Mouse (Mus musculus) MEL (cell line): ENCODE data around the gene Thbs3. TPM values are rescaled to one million over a fixed set of nuclear protein-coding genes. Genes with fewer than 3 reads are reported as not detected.

ENCODE experiments used
- DNase-seq: peaks from one replicate; pipeline ENCODE4 v3.0.0; 2011; ENCODE audit warnings: low read depth, low spot score
- H3K27ac ChIP-seq: 2 replicates; pipeline ENCODE4 v1.5.1; 2012; ENCODE audit warnings: low read depth, mild to moderate bottlenecking, control low read depth, low read length, moderate library complexity; ENCODE audit not compliant: control insufficient read depth
- H3K27me3 ChIP-seq, 2 experiments: fragments of 150-350 bp in 1 of 2; sonication (generic) in 1 of 2; 2 replicates each; pipeline ENCODE4 v1.6.1; 2012; ENCODE audit warnings: low read length in 2 of 2, mild to moderate bottlenecking in 2 of 2, improper control_type of control experiment in 1 of 2, moderate library complexity in 1 of 2; ENCODE audit not compliant: insufficient read depth in 2 of 2, control insufficient read depth in 1 of 2
- H3K36me3 ChIP-seq, 2 experiments: 2 replicates each; pipeline ENCODE4 v1.6.1; 2012 to 2014; ENCODE audit warnings: low read length in 2 of 2, improper control_type of control experiment in 1 of 2, inconsistent platforms in 1 of 2, mild to moderate bottlenecking in 1 of 2; ENCODE audit not compliant: insufficient read depth in 2 of 2, control insufficient read depth in 1 of 2
- H3K4me1 ChIP-seq, 2 experiments: fragments of 150-350 bp in 1 of 2; sonication (generic) in 1 of 2; 2 replicates each; pipeline ENCODE4 v1.6.1; 2012; ENCODE audit warnings: low read length in 2 of 2, improper control_type of control experiment in 1 of 2, mild to moderate bottlenecking in 1 of 2; ENCODE audit not compliant: insufficient read depth in 2 of 2, control insufficient read depth in 1 of 2
- H3K4me3 ChIP-seq, 2 experiments: fragments of 150-350 bp in 1 of 2; sonication (generic) in 1 of 2; 2 replicates each; pipeline ENCODE4 v1.5.1; 2012; ENCODE audit warnings: low read depth in 2 of 2, low read length in 2 of 2, mild to moderate bottlenecking in 2 of 2, moderate library complexity in 2 of 2, control low read depth in 1 of 2, improper control_type of control experiment in 1 of 2; ENCODE audit not compliant: control insufficient read depth in 1 of 2, insufficient read depth in 1 of 2
- H3K79me2 ChIP-seq: 2 replicates; pipeline ENCODE4 v1.6.1; 2012; ENCODE audit warnings: mild to moderate bottlenecking, low read length, moderate library complexity; ENCODE audit not compliant: control insufficient read depth, poor library complexity, insufficient read depth
- H3K9ac ChIP-seq: 2 replicates; pipeline ENCODE4 v1.6.1; 2012; ENCODE audit warnings: low read depth, mild to moderate bottlenecking, control low read depth, low read length, moderate library complexity; ENCODE audit not compliant: control insufficient read depth, poor library complexity, severe bottlenecking
- H3K9me3 ChIP-seq: fragments of 150-350 bp; sonication (generic); replicated peaks from 2 replicates; pipeline ENCODE4 v1.6.1; 2012; ENCODE audit warnings: mild to moderate bottlenecking, low read length, improper control_type of control experiment, moderate library complexity; ENCODE audit not compliant: insufficient read depth
- BHLHE40 ChIP-seq: IDR thresholded peaks from 2 replicates; pipeline ENCODE4 v1.6.1; 2012; ENCODE audit warnings: low read depth, mild to moderate bottlenecking, inconsistent platforms, low read length, improper control_type of control experiment, borderline replicate concordance
- CTCF ChIP-seq, 3 experiments: IDR thresholded peaks in 2 of 3; conservative IDR thresholded peaks in 1 of 3; 2 replicates each; pipeline ENCODE4 v1.5.1; 2011 to 2012; ENCODE audit warnings: low read length in 3 of 3, low read depth in 2 of 3, mild to moderate bottlenecking in 2 of 3, improper control_type of control experiment in 1 of 3, inconsistent platforms in 1 of 3, mixed read lengths in 1 of 3, moderate library complexity in 1 of 3; ENCODE audit not compliant: control insufficient read depth in 1 of 3, insufficient read depth in 1 of 3, poor library complexity in 1 of 3, severe bottlenecking in 1 of 3
- E2F4 ChIP-seq: IDR thresholded peaks from 2 replicates; pipeline ENCODE4 v1.6.1; 2011; ENCODE audit warnings: low read depth, low read length, improper control_type of control experiment, borderline replicate concordance
- ELF1 ChIP-seq: IDR thresholded peaks from 2 replicates; pipeline ENCODE4 v1.6.1; 2014; ENCODE audit warnings: low read depth, mild to moderate bottlenecking, inconsistent platforms, low read length, improper control_type of control experiment, moderate library complexity
- EP300 ChIP-seq, 2 experiments: IDR thresholded peaks; 2 replicates each; pipeline ENCODE4 v1.6.1; 2011; ENCODE audit warnings: improper control_type of control experiment in 2 of 2, low read length in 2 of 2, low read depth in 1 of 2, mild to moderate bottlenecking in 1 of 2
- ETS1 ChIP-seq: IDR thresholded peaks from 2 replicates; pipeline ENCODE4 v1.6.1; 2012; ENCODE audit warnings: low read depth, mild to moderate bottlenecking, inconsistent platforms, low read length, improper control_type of control experiment, moderate library complexity
- GABPA ChIP-seq: IDR thresholded peaks from 2 replicates; pipeline ENCODE4 v1.6.1; 2012; ENCODE audit warnings: low read depth, mild to moderate bottlenecking, inconsistent platforms, low read length, improper control_type of control experiment, moderate library complexity
- GATA1 ChIP-seq: IDR thresholded peaks from 2 replicates; pipeline ENCODE4 v1.6.1; 2011; ENCODE audit warnings: low read depth, low read length, improper control_type of control experiment
- MAX ChIP-seq: IDR thresholded peaks from 2 replicates; pipeline ENCODE4 v1.6.1; 2011; ENCODE audit warnings: low read length, improper control_type of control experiment
- MEF2A ChIP-seq: IDR thresholded peaks from 2 replicates; pipeline ENCODE4 v1.6.1; 2014; ENCODE audit warnings: low read depth, mild to moderate bottlenecking, inconsistent platforms, low read length, improper control_type of control experiment; ENCODE audit not compliant: poor library complexity, insufficient replicate concordance, severe bottlenecking; ENCODE audit errors: extremely low read depth
- MYB ChIP-seq: IDR thresholded peaks from 2 replicates; pipeline ENCODE4 v1.6.1; 2011; ENCODE audit warnings: mild to moderate bottlenecking, low read depth, low read length, improper control_type of control experiment
- MYC ChIP-seq: IDR thresholded peaks from 2 replicates; pipeline ENCODE4 v1.6.1; 2011; ENCODE audit warnings: low read depth, mild to moderate bottlenecking, low read length, improper control_type of control experiment, moderate library complexity
- NRF1 ChIP-seq: IDR thresholded peaks from 2 replicates; pipeline ENCODE4 v1.6.1; 2014; ENCODE audit warnings: low read depth, mild to moderate bottlenecking, inconsistent platforms, low read length, improper control_type of control experiment, moderate library complexity; ENCODE audit not compliant: poor library complexity, insufficient read depth, severe bottlenecking
- POLR2A ChIP-seq, 2 experiments: IDR thresholded peaks; 2 replicates each; pipeline ENCODE4 v1.6.1; 2011 to 2012; ENCODE audit warnings: low read length in 2 of 2, mild to moderate bottlenecking in 2 of 2, control low read depth in 1 of 2, improper control_type of control experiment in 1 of 2, low read depth in 1 of 2, moderate library complexity in 1 of 2; ENCODE audit not compliant: control insufficient read depth in 1 of 2, insufficient read depth in 1 of 2, poor library complexity in 1 of 2
- POLR2AphosphoS2 ChIP-seq: IDR thresholded peaks from 2 replicates; pipeline ENCODE4 v1.6.1; 2011; ENCODE audit warnings: low read length, improper control_type of control experiment
- POLR2AphosphoS5 ChIP-seq: IDR thresholded peaks from 2 replicates; pipeline ENCODE4 v1.6.1; 2012; ENCODE audit warnings: low read depth, borderline replicate concordance, mild to moderate bottlenecking, inconsistent platforms, low read length, moderate library complexity, mixed read lengths
- RAD21 ChIP-seq: IDR thresholded peaks from 2 replicates; pipeline ENCODE4 v1.6.1; 2011; ENCODE audit warnings: mild to moderate bottlenecking, low read depth, low read length, improper control_type of control experiment
- SMC3 ChIP-seq: IDR thresholded peaks from 2 replicates; pipeline ENCODE4 v1.6.1; 2011; ENCODE audit warnings: low read depth, low read length, improper control_type of control experiment
- TBP ChIP-seq: IDR thresholded peaks from 2 replicates; pipeline ENCODE4 v1.8.0; 2011; ENCODE audit warnings: low read depth, low read length, improper control_type of control experiment
- TCF12 ChIP-seq: IDR thresholded peaks from 2 replicates; pipeline ENCODE4 v1.6.1; 2014; ENCODE audit warnings: low read depth, mild to moderate bottlenecking, inconsistent platforms, low read length, improper control_type of control experiment, moderate library complexity
- USF1 ChIP-seq: IDR thresholded peaks from 2 replicates; pipeline ENCODE4 v1.6.1; 2014; ENCODE audit warnings: low read depth, mild to moderate bottlenecking, inconsistent platforms, low read length, improper control_type of control experiment, moderate library complexity
- ZMIZ1 ChIP-seq: IDR thresholded peaks from 2 replicates; pipeline ENCODE4 v1.6.1; 2012; ENCODE audit warnings: low read depth, mild to moderate bottlenecking, inconsistent platforms, low read length, improper control_type of control experiment, moderate library complexity
- polyA plus RNA-seq, 2 experiments: library from polyadenylated mRNA; stranded (reverse) in 1 of 2; unstranded in 1 of 2; fragments of >175 nt in 1 of 2; fragments of >200 nt in 1 of 2; gene quantifications; 2 replicates each; pipeline versions ENCODE4 v1.2.1 to v1.2.4; 2012; ENCODE audit warnings: low replicate concordance in 2 of 2, low read depth in 1 of 2; ENCODE audit not compliant: insufficient read length in 2 of 2, insufficient read depth in 1 of 2, missing spikeins in 1 of 2
- total RNA-seq: library from RNA; depleted of rRNA; stranded (reverse); fragments of 300-350 nt; gene quantifications from 2 replicates; pipeline ENCODE4 v1.2.3, GENCODE M21; 2012

Gene Thbs3
- total and polyA plus RNA-seq, 3 experiments = 1.8 to 4.9 TPM; not detected in 1

DNA sequence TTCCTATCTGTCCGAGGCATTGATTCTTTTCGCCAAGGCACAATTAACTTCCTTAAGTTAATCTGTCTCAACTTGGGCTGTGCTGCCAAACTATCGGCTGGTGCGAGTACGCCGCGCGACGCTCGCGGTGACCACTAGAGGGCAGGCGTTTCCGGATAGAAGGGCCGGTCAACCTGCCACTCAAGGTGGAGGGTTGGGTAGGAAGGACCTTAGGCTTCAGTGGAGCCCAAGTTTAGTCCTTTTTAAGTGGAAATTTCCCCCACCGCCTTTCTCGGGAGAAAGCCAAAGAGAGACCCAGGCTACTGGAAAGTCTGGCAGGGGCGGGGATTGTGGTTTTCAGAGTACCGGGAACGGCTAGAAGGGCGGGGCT, 13.2 kb downstream of the Thbs3 start (continued):
- 0 out of 2 replicates have a peak, but pooled peaks have one; percentile 35 for TF ChIP-seq BHLHE40
- TF ChIP-seq SMC3 = peak; percentile 81
- peak; percentile 60 for TF ChIP-seq RAD21
- no peak; the same call in 1 of the 2 replicates for TF ChIP-seq MYC
- TF ChIP-seq GATA1 = no peak
- TF ChIP-seq GABPA = no peak
- peak in 1 of 2 experiments; percentile 35; a peak in 1 of 4 replicates for TF ChIP-seq POLR2A (IDR thresholded peaks at IDR 0.05; ENCODE audit: control insufficient read depth in 1 of 2, insufficient read depth in 1 of 2, low read depth in 1 of 2, low read length in 2 of 2, poor library complexity in 1 of 2)
- TF ChIP-seq POLR2AphosphoS2 = no peak
- TF ChIP-seq TCF12 = peak; percentile 41
- no peak for TF ChIP-seq MEF2A
- no peak for TF ChIP-seq ZMIZ1
- no peak for TF ChIP-seq EP300 (IDR thresholded peaks at IDR 0.05; ENCODE audit: low read depth in 1 of 2, low read length in 2 of 2)

DNA sequence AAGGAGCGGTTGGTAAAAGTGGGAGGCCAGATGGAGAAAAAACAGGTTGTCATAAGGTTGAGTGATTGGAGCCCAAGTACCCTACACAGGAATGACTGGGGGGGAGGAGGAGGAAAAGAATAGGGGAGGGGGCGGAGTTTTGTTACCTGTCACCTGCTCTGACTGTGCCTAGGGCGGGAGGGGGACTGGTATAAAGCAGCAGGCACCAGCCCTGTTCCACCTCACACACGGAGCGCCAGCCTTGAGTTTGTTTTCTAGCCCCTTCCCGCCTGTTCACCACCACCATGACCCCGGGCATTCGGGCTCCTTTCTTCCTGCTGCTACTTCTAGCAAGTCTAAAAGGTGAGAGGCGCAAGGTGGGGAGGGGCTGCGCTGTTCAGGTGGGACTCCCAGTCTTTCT, 13.9 kb downstream of the Thbs3 start, which contains the start of gene Muc1:
TSS of gene Muc1 (plus strand) at position 222 of the 400 bp plus-strand sequence.
- Histone ChIP-seq H3K79me2 (no peaks in the 10 kb centered on the region), H3K4me3 (peak within 1 kb of the TSS; percentile 65 to 83), H3K27me3 (no peaks in the 10 kb centered on the region), H3K9me3 (no peaks in the 10 kb centered on the region), H3K27ac (peak within 1 kb of the TSS; percentile 36; the same call in 1 of the 2 replicates), H3K36me3 (peaks cover 0 to 12% of the 10 kb centered on the region in 2 experiments; a peak in 2 of 4 replicates), H3K9ac (peak within 1 kb of the TSS; percentile 68)
- no peak for DNase-seq
- 0 out of 4 replicates have a peak, but pooled peaks of 1 of the 2 experiments have one; percentile 36 for TF ChIP-seq POLR2A (IDR thresholded peaks at IDR 0.05; ENCODE audit: control insufficient read depth in 1 of 2, insufficient read depth in 1 of 2, low read depth in 1 of 2, low read length in 2 of 2, poor library complexity in 1 of 2)
- TF ChIP-seq NRF1 = no peak
- TF ChIP-seq ETS1 = no peak
- TF ChIP-seq, all 39 proteins: peak for 1
- peaks cover 4 to 18% of the 10 kb centered on the region in 2 experiments for H3K4me1 ChIP-seq

- H3K4me1 ChIP-seq = peaks cover 7 to 23% of the 10 kb centered on the region in 2 experiments
- no peak overlapping the region for H3K27ac ChIP-seq
- H3K4me3 ChIP-seq = no peak overlapping the region
- H3K79me2 ChIP-seq = no peaks in the 10 kb centered on the region
- TF ChIP-seq MEF2A = no peak
- TF ChIP-seq MAX = no peak
- TF ChIP-seq ELF1 = no peak
- no peak for TF ChIP-seq MYB
- TF ChIP-seq CTCF (IDR thresholded peaks at IDR 0.05 in 2 of 3, conservative IDR thresholded peaks at IDR 0.05 in 1 of 3; ENCODE audit: control insufficient read depth in 1 of 3, insufficient read depth in 1 of 3, low read depth in 2 of 3, low read length in 3 of 3, poor library complexity in 1 of 3, severe bottlenecking in 1 of 3) = no peak
- TF ChIP-seq ETS1 = no peak
- no peak for TF ChIP-seq BHLHE40
- no peak for TF ChIP-seq TBP
- TF ChIP-seq E2F4 = no peak
- no peak for TF ChIP-seq USF1
- TF ChIP-seq POLR2AphosphoS5 = no peak
- no peak overlapping the region for H3K9ac ChIP-seq
- peaks cover 0 to 14% of the 10 kb centered on the region in 2 experiments; a peak in 2 of 4 replicates for H3K36me3 ChIP-seq
- no peaks in the 10 kb centered on the region for H3K27me3 ChIP-seq
- no peak for DNase-seq
- no peaks in the 10 kb centered on the region for H3K9me3 ChIP-seq
Observed at GRCm38 (mm10) chr3:89229276-89229675, 14.3 kb downstream of the Thbs3 start.
